Mouse (Mus musculus): Measurements from ENCODE around the gene Dnah14.
A peak's percentile ranks its signal among the peaks of the same experiment; 100 is the strongest.

Dnah14 gene

DNA sequence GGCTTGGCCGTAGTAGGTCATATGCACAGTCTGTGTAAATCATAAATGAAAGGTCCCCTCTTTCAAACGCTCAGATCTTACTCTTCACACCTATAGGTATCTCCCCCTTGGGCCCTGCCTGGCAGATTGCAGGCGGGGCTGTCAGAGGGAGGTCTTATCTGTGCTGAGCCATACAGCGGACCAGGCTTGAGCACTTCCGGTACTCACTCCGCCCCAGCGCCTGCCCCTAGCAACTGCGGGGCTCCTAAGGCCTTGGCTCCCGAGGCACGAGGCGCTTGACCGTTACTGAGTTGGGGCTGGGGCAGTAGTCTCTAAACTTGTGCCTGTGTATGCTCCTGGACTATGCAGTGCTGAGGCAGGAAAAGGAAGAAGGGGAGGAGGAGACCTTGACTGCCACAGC, at the start of gene Dnah14:
TSS of gene Dnah14 (plus strand) at position 238 of the 400 bp plus-strand sequence.
- DNase-seq, result no peak

DNA sequence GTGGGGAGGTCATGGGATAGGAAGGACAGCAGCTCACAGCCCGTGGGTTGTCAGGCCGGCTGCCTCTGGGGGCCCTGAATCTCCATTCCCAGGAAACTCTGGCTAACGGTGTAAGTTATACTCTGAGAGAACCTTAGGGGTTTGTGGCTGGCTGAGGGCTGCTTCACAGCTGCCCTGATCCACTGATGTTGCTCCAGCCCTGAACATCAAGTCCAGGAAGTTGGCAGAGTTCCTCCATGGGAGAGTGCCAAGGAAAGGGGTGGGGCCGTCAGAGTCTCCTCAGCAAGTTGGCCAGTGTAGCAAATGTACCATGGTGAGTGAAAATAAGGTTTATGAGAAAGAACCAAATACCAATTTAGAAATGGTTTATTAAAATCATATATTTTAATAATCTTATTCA, 47.0 kb upstream of the Dnah14 start:
- peak; percentile 86 to 91 for DNase-seq

GRCm38 (mm10) chr1:181535165-181535873, 41.0 kb upstream of the Dnah14 start:
- no peak for DNase-seq

- DNase-seq, result no peak
These were observed 38.5 kb upstream of the Dnah14 start for GRCm38 (mm10) chr1:181537627-181538525.

- DNase-seq, result peak; percentile 34 to 48
These were observed 36.3 kb upstream of the Dnah14 start for GRCm38 (mm10) chr1:181539846-181540769.

GRCm38 (mm10) chr1:181543711-181544383, 32.5 kb upstream of the Dnah14 start:
- peak in 1 of 2 experiments; percentile 15 for DNase-seq

- DNase-seq, result peak; percentile 42 to 50
These were observed 31.2 kb upstream of the Dnah14 start for GRCm38 (mm10) chr1:181545044-181545772.

DNA sequence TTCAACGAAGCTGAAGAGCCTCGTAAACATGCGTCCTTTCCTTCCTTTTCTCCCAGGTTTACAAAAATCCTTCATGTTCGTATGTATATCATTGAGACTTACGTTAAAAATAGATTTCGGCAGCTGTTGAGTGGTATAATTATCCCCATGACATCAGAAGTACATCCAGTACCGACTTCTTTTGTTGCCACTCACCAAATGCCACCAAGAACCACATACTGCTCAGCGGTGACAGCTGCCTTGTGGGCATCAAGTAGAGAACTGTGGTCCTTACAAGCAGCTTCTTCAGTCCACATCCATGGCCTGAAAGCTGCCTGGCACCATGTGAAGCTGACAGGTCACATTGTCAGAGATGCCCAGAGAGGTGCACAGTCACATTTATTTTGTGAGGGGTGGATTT, 26.4 kb upstream of the Dnah14 start:
- no peak for DNase-seq

- DNase-seq, result no peak
These were observed 25.5 kb upstream of the Dnah14 start for GRCm38 (mm10) chr1:181550826-181551225.

GRCm38 (mm10) chr1:181552533-181553410, 23.6 kb upstream of the Dnah14 start:
- no peak for DNase-seq

DNA sequence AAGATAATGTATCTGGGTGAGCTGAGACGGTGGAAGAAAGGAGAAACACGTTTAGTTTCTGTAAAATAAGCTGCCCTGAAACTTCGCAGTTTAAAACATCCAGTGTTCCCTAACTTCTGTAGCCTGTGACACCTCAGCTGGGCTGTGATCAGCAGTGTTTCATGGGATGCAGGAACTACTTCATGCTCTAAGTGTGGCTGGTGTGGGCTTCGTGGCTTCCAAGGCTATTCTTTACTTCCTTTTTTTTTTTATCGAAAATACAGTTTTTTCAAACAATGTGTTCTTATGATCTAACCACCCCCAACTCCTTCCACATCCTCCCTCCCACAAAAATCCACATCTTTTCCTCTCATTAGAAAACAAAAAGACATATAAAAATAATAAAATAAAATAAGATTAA, 20.9 kb upstream of the Dnah14 start:
- no peak for DNase-seq

- DNase-seq, result no peak
These were observed 16.7 kb upstream of the Dnah14 start for GRCm38 (mm10) chr1:181559655-181560054.

- no peak for DNase-seq
These were observed 16.0 kb upstream of the Dnah14 start for GRCm38 (mm10) chr1:181560325-181560724.

- DNase-seq, result no peak
These were observed 15.2 kb upstream of the Dnah14 start for GRCm38 (mm10) chr1:181560896-181561767.

DNA sequence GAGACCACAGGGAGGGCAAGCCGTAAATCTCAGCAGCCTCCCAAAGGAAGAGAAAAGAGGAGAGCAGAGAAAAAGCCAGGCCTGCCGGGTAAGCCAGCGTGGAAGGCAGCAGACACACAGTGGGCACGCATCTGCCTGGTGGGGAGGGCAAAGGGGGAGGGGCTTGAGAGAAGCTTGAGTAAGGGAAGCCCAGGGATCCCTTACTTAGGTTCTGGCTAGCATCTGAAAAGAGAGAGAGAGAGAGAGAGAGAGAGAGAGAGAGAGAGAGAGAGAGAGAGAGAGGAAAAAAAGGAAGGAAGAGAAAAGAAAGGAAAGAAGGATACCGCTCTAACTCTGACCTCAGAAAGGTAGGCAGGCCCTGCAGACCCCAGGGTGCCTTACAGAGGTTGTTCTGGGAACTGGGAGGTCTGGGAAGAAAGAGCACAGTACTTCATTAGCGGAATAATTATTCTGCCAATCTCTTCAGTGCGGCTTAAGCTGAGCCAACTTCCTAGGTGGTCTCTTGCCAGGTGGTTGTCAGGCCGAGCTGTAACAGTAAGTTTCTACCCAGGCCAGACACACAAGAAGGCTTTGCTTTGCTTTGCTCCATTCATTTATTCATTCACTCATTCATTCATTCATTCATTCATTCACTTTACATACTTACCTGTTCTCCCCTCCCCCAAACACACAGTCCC, 14.5 kb upstream of the Dnah14 start:
- DNase-seq, result no peak

DNA sequence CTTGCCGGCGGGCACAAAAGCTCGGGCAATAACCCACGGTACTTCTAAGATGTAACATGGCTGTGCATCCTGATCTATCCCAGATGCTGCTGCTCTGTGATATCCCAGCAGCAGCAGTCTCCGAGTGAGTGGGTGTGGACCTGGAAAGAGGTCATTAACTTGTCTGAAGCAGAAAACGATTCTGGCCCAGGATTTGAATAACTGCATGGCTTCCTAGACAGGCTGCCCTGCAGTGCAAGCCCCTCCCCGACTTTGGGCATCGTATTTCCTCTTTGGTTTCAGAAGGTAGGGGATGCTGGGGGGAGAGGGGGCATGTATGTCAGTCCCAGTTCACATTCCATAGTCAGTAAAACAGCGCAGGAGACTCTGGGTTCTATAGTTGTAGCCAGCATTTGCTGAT, 6.9 kb upstream of the Dnah14 start:
- no peak for DNase-seq

GRCm38 (mm10) chr1:181583152-181583551, 6.8 kb downstream of the Dnah14 start:
- DNase-seq, result no peak

DNA sequence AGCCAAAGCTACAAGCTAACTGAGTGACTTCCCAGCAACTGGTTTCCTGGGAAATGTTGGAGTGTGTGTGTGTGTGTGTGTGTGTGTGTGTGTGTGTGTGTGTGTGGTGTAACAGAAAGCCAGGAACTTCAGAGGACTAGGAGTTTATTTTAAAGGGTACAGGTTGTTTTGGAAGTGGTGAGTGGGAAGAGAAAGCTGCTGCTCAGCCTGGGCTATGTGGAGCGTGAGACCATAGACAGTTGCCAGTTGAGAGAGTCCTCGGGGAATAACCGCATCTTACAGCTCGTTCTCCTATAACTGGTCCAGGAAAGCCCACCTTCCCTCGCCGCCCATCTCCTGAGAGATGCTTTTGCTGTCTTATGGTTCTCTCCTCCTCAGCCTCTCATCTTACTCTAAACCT, 12.8 kb downstream of the Dnah14 start:
- no peak for DNase-seq

- DNase-seq, result no peak
These were observed 23.0 kb downstream of the Dnah14 start for GRCm38 (mm10) chr1:181599376-181599775.

Data from lung, adult 18-20 months (tissue).